24 mouse cellular contexts compared by ENCODE assay signal in the genomic region with DNA sequence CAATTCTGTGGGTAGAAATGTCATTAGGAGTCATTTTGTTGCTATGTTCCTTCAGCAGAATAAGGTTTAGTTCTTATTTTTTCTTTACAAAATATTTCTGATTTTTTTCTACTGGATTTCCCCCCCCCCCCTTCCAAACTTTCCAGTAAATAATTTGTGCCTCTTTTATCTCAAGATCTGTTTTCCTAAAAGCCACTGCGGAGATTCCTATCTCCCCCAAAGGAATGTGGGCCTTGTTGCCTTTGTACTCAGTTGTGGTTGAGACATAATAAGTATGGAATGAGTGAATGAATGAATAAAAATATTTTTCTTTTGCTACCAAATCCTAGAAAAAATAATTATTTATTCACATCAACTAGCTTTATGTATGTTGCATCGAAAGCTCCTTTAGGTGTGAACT. TPM values are rescaled to one million over a fixed set of nuclear protein-coding genes. Genes with fewer than 3 reads are reported as not detected.
"Had no signal": no experiment of that assay in that cellular context is flagged by ENCODE, and none has a peak within 500 bp of the region (broad histone marks: within the 10 kb centered on the region; RNA-seq: fewer than 3 reads in every experiment).

No protein-coding gene starts in this region.

- H3K4me3 ChIP-seq: heart, embryonic 13.5 days; heart, embryonic 15.5 days; hindbrain, embryonic 13.5 days; hindbrain, embryonic 15.5 days; limb, embryonic 13.5 days; limb, embryonic 15.5 days; liver, embryonic 12.5 days had no signal

- H3K4me1 ChIP-seq: heart, embryonic 13.5 days; heart, embryonic 15.5 days; hindbrain, embryonic 13.5 days; hindbrain, embryonic 15.5 days; limb, embryonic 15.5 days; liver, embryonic 12.5 days had no signal

- H3K27ac ChIP-seq: heart, embryonic 13.5 days; heart, embryonic 15.5 days; hindbrain, embryonic 13.5 days; hindbrain, embryonic 15.5 days; hindbrain, postnatal 0 days; limb, embryonic 13.5 days; limb, embryonic 15.5 days; liver, embryonic 12.5 days; liver, embryonic 14.5 days had no signal

- DNase-seq: gastrocnemius, postnatal 10 days; gastrocnemius, postnatal 25 days; heart, adult 18-20 months; heart, postnatal 14 days; heart, postnatal 36 days; kidney, adult 11 months; kidney, adult 8-10 months; kidney, postnatal 14 days; kidney, postnatal 36 days; layer of hippocampus, adult 9-11 months; layer of hippocampus, postnatal 36 days; left cerebral cortex, postnatal 4 days had no signal

- H3K9ac ChIP-seq: heart, embryonic 13.5 days; heart, embryonic 15.5 days; hindbrain, embryonic 13.5 days; hindbrain, embryonic 15.5 days; limb, embryonic 13.5 days; limb, embryonic 15.5 days; liver, embryonic 12.5 days; liver, embryonic 14.5 days had no signal

- H3K27me3 ChIP-seq: heart, embryonic 13.5 days; heart, embryonic 15.5 days; hindbrain, embryonic 13.5 days; hindbrain, embryonic 15.5 days; limb, embryonic 13.5 days; limb, embryonic 15.5 days; liver, embryonic 12.5 days had no signal

- H3K4me2 ChIP-seq: heart, embryonic 11.5 days; heart, embryonic 13.5 days; heart, embryonic 15.5 days; hindbrain, embryonic 13.5 days; hindbrain, embryonic 15.5 days; limb, embryonic 13.5 days; limb, embryonic 15.5 days; liver, embryonic 12.5 days had no signal

- H3K36me3 ChIP-seq: heart, embryonic 13.5 days; heart, embryonic 15.5 days; hindbrain, embryonic 13.5 days; hindbrain, embryonic 15.5 days; limb, embryonic 13.5 days; limb, embryonic 15.5 days; liver, embryonic 12.5 days had no signal

RNA-seq across cellular contexts. Expression of gene Cnr1, which starts 28.9 kb away (rescaled TPM):
- total RNA-seq: granulocyte monocyte progenitor cell, adult 5-6 weeks; liver, adult 2 months had no signal
- polyA plus RNA-seq: liver, adult 2 months had no signal
